Mouse (Mus musculus): ENCODE results near the gene Pxdc1. TPM values are rescaled to one million over a fixed set of nuclear protein-coding genes. Genes with fewer than 3 reads are reported as not detected.

The Pxdc1 gene
- polyA plus RNA-seq, 1 experiment: 119 TPM

GRCm38 (mm10) chr13:34602757-34603156 is 50.5 kb downstream of the Pxdc1 start:
- H3K4me3 ChIP-seq (ENCODE audit: low read depth, low read length): no peak overlapping the region
- H3K4me1 ChIP-seq (ENCODE audit: control insufficient read depth, insufficient read depth, insufficient read length, low read length): no peaks in the 10 kb centered on the region
- H3K36me3 ChIP-seq (ENCODE audit: control insufficient read depth, insufficient read depth, low read length): no peaks in the 10 kb centered on the region
- WGBS: 28% methylated on average over 2 of the region's 2 CpGs
- no peak for TF ChIP-seq CTCF (IDR thresholded peaks at IDR 0.05; ENCODE audit: extremely low read depth, insufficient read length, insufficient replicate concordance, low read depth, low read length)
- no peak for TF ChIP-seq POLR2A (IDR thresholded peaks at IDR 0.05; ENCODE audit: low read depth, low read length)
- no peak overlapping the region for H3K27ac ChIP-seq (ENCODE audit: insufficient read depth, low read depth, low read length)
- H3K27me3 ChIP-seq (ENCODE audit: control insufficient read depth, insufficient read depth, low read length): no peaks in the 10 kb centered on the region

- Histone ChIP-seq H3K4me3 (ENCODE audit: low read depth, low read length) (no peak overlapping the region), H3K36me3 (ENCODE audit: control insufficient read depth, insufficient read depth, low read length) (no peaks in the 10 kb centered on the region), H3K4me1 (ENCODE audit: control insufficient read depth, insufficient read depth, insufficient read length, low read length) (no peaks in the 10 kb centered on the region), H3K27ac (ENCODE audit: insufficient read depth, low read depth, low read length) (no peak overlapping the region), H3K27me3 (ENCODE audit: control insufficient read depth, insufficient read depth, low read length) (no peaks in the 10 kb centered on the region)
- TF ChIP-seq CTCF (IDR thresholded peaks at IDR 0.05; ENCODE audit: extremely low read depth, insufficient read length, insufficient replicate concordance, low read depth, low read length) (no peak), POLR2A (IDR thresholded peaks at IDR 0.05; ENCODE audit: low read depth, low read length) (no peak)
These were observed 56.5 kb downstream of the Pxdc1 start for GRCm38 (mm10) chr13:34596797-34597196.

Other genes starting within 250 kb of the Pxdc1 start
- gene Fam50b, start 81.4 kb upstream of the Pxdc1 start, polyA plus RNA-seq (2012; rRNA removed): not detected in 2 replicates
- gene Prpf4b, start 221.8 kb upstream of the Pxdc1 start, polyA plus RNA-seq (2012; rRNA removed): 1.6 and 3.3 TPM in 2 replicates

All from small intestine, adult 2 months (tissue).